Mouse (Mus musculus): ENCODE results near the gene Tpo. TPM values are rescaled to one million over a fixed set of nuclear protein-coding genes. Genes with fewer than 3 reads are reported as not detected.

The Tpo gene
- total RNA-seq, 2 experiments from 2014 or later = not detected

DNA sequence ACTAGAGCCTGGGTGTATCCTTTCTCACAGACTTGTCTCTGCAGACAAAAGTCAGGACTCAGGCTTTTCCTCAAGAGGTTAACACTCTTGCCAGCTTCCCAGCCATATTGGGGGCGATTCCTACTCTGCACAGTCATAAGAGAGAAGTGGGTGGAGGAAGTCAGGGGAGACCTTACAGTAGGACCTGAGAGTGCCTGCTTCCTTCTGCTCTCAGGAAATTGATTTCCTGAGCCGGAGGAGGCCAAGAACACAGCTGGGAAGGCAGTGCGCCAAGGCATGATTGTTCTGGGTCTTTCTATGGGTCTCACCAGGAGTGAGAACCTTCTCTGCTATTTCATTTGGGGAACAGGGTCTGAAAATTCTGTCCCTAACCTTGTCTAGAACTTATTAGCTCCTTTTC, 48.5 kb downstream of the Tpo start:
- DNase-seq = peak; percentile 14 to 28
- intact Hi-C loops (cut with DNase I) = no loop called here

DNA sequence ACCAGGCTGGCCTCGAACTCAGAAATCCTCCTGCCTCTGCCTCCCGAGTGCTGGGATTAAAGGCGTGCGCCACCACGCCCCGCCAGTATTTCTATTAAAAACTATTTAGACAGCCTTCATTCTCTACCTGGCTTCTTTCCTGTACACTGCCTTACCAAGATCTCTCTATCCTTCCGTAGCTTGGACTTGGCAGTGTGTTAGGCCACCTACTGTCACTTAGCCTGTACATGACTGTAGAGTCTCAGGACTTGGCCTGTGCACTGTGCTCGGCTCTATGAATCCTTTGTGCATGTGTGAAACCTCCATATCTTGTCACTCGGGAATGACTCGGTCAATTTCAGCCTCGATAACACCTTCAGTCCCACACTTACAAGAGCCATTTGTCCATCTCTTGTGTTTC, 55.4 kb downstream of the Tpo start:
- intact Hi-C loops (cut with DNase I) = no loop called here
- no peak for DNase-seq

DNA sequence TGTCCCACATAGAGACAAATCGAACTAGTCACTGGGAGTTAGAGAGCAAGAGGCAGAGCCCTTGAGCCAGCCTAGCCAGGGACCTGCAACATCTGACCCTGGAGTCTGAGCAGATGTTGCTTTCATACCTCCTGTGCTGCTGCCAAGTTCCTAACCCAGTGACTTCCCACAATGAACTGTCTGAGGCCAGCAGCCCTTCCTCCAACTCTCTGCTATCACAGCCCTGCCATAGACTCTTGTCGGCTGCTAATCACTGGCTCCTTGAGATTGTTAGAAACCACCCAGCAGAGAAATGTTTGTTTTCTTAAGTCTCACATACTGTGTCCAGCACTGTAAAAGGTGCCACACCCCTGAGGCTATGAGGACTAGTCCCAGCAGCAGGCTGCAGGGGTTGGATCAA, 56.1 kb downstream of the Tpo start:
- DNase-seq = peak in 1 of 2 experiments; percentile 29
- intact Hi-C loops (cut with DNase I) = no loop called here

DNA sequence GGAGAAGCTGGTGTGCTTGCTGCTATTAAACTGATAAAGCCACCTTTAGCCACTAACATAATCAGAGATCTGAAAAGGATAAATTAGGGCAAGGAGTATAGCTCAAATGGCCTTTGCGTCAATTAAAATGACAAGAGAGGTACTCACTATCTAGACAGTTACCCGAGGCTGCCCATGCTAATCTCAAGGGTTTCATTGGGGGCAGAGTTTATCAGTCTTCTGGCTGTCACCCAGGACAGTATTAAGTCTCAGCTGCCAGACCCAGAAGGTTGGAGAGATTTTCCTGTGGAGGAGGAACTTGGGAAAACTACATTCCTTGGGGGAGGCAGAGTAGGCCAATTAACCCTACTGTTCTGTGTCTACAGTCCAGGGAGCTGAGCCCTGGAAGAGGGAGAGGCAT, 63.1 kb downstream of the Tpo start:
- no peak for DNase-seq
- intact Hi-C loops (cut with DNase I) = no loop called here

- intact Hi-C loops (cut with DNase I) = no loop called here
Observed at GRCm38 (mm10) chr12:30067806-30068205, 64.6 kb downstream of the Tpo start.

GRCm38 (mm10) chr12:30062118-30062505, 70.3 kb downstream of the Tpo start:
- intact Hi-C loops (cut with DNase I) = no loop called here

More at GRCm38 (mm10) chr12:30067806-30068205, 64.6 kb downstream of the Tpo start:
- DNase-seq = no peak

DNA sequence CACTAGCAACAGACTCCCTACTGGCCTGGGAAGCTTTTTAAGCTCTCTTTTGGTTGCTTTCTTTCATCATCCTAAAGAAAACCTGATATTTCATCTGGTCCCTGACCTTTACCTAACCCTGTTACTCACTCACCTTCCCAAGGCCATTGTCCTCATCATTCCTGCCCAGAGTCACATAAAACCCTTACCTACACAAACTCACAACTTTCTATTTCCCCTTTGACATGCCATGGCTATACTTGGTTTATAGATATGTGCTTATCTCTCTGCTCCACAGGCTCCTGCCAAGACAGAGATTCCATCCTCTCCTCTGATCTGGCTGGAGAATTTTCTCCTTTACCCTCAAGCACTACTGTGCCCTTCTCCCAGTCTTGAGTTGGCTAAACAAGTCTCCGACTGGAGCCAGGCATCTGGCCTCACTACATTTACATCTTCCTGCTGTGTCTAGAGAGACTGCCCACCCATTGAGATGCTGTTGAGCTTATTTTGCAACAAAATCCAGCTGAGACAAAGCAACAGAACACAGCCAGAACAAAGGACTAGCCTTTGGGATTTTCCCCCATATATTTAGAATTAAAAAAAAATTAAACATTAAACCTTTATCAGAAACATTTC, 70.8 kb downstream of the Tpo start:
- intact Hi-C loops (cut with DNase I) = no loop called here
- no peak for DNase-seq

More at GRCm38 (mm10) chr12:30062118-30062505, 70.3 kb downstream of the Tpo start:
- DNase-seq = no peak

- no peak for DNase-seq
- intact Hi-C loops (cut with DNase I) = no loop called here
Observed at GRCm38 (mm10) chr12:30058044-30058443, 74.4 kb downstream of the Tpo start.

DNA sequence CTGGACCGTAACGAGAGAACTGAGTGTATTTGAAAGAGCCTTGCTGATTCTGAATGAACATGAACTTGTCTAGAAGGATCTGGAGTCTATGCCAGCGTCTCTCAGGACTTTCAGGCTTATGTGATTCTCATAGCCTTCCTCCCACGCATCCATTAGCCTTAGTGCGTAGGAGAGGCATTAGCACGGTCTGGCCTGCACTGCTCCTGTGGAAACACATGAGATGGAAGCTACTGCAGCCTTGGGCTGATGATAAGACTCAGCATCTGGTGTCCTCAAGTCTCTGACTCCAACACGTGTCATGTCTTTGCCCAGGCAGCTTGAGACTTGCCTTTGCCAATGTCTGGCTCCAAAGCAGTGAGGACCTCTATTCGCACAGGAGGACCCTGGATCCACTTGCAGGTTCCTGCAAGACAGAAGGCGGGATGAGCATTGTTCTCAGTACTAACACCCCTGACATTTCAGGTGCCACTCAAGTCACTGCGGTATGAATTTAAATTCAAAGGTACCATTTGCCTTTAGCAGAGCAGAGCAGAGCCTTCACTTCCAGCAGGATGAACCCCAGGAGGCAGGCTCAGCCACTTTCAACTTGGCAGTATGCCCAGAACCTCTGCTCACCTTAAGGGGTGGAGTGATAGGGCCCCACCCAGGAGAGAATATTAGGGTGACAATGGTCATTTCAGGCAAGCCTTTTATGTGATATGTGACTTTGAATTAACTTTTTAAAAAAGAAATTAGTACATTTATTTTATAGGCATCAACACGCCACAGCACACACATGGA, 77.5 kb downstream of the Tpo start:
- intact Hi-C loops (cut with DNase I) = loop anchor here (5.0 kb wide), 2 partner anchors 72 to 142 kb away; no protein-coding TSS in a partner anchor
- DNase-seq = no peak

DNA sequence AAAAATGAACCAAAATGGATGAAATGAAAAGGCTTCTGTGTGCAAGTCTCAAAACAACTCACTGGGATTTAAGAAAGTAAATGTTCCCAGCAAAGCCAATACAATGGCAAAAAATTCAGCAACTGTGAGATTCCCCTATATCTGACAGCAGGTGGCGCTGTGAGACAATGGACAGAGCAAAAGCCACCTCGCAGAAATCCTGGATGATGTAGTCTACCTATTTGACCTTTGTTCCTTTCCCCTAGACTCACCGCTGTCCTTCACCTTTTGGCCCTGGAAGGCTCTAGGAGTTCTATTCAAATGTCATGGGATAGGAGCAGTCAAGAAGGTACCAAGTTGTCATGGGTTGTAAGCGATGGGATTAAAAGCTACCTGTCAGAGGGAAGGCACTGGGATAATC, 82.2 kb downstream of the Tpo start:
- intact Hi-C loops (cut with DNase I) = loop anchor here (1.0 to 5.0 kb wide), 4 partner anchors 77 to 528 kb away; no protein-coding TSS in a partner anchor
- DNase-seq = peak; percentile 47 to 63

- intact Hi-C loops (cut with DNase I) = loop anchor here (1.0 to 10.0 kb wide), 5 partner anchors 77 to 835 kb away; partner anchors contain the start of gene Alkal2
- DNase-seq = no peak
Observed at GRCm38 (mm10) chr12:30049818-30050217, 82.6 kb downstream of the Tpo start.

- intact Hi-C loops (cut with DNase I) = loop anchor here (10.0 kb wide), 1 partner anchor 836 kb away; the partner anchor contains the start of gene Alkal2
- DNase-seq = no peak
Observed at GRCm38 (mm10) chr12:30048848-30049247, 83.6 kb downstream of the Tpo start.

GRCm38 (mm10) chr12:30040150-30040549, 92.3 kb downstream of the Tpo start:
- intact Hi-C loops (cut with DNase I) = loop anchor here (10.0 kb wide), 1 partner anchor 845 kb away; the partner anchor contains the start of gene Alkal2
- DNase-seq = peak; percentile 59 to 60

GRCm38 (mm10) chr12:30039565-30039964, 92.9 kb downstream of the Tpo start:
- intact Hi-C loops (cut with DNase I) = loop anchor here (1.0 to 10.0 kb wide), 3 partner anchors 65 to 132 kb away; no protein-coding TSS in a partner anchor
- DNase-seq = peak; percentile 46 to 53

DNA sequence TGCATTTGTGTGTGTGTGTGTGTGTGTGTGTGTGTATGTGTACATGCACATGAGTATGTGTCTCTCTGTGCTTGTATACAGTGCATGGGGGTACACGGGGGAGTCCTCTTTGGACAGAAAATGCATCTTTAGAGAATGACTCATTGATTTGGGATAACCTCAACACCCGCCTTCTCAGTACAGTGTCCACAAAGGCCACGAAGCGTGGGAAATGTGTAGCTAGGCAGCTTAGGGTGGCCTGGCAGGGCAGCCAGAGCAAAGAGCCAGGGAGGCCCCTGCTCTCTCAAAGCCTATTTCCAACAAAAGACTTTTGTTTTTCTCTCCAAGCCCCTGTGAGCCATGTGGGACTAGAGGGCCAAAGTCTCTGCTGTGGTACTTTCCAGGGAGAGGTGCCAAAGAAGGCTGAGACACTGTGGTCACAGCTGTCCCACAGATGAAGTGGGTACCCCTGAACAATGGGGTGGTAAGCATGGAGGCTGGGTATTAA, 95.8 kb downstream of the Tpo start:
- DNase-seq = peak in 1 of 2 experiments; percentile 27
- intact Hi-C loops (cut with DNase I) = loop anchor here (10.0 kb wide), 1 partner anchor 62 kb away; no protein-coding TSS in a partner anchor

DNA sequence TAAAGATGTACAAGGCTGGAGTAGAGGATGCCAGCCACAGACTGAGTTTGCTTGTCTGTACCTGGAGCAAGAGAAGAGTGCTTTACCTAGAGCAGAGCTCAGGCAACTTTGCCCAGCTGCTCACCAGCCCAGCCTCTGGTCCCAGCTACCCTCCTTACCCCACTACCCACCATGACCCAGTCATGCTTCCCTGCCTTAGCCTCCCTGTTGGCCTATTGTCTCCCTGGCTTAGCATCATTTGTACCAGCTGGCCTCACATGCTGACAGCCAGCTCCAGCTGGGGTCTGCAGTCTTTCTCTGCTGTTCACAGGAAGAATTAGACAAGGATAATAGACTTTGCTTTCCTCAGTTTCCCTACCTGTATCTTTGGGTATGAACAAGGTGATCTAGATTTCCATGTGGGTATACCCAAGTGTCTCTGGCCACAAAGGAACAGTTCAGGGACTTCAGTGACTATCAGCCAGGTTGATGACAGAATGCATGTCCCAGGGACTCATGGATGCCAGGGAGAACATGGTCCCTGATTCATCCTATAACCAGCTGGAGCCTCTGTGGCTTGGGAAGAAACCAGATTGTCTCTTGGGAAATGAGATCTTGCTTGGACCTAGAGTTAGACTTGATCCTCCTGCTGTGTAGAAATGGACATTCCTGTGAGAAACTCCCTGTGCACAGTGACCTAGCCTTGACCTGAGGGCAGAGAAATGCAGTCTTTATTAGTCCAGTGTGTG, 96.4 kb downstream of the Tpo start:
- peak; percentile 24 to 39 for DNase-seq
- intact Hi-C loops (cut with DNase I) = loop anchor here (10.0 kb wide), 1 partner anchor 61 kb away; no protein-coding TSS in a partner anchor

- intact Hi-C loops (cut with DNase I) = loop anchor here (10.0 kb wide), 1 partner anchor 61 kb away; no protein-coding TSS in a partner anchor
- peak in 1 of 2 experiments; percentile 36 for DNase-seq
Observed at GRCm38 (mm10) chr12:30035406-30035805, 97.0 kb downstream of the Tpo start.

- DNase-seq = no peak
- intact Hi-C loops (cut with DNase I) = loop anchor here (10.0 kb wide), 1 partner anchor 60 kb away; no protein-coding TSS in a partner anchor
Observed at GRCm38 (mm10) chr12:30034681-30035080, 97.7 kb downstream of the Tpo start.

DNA sequence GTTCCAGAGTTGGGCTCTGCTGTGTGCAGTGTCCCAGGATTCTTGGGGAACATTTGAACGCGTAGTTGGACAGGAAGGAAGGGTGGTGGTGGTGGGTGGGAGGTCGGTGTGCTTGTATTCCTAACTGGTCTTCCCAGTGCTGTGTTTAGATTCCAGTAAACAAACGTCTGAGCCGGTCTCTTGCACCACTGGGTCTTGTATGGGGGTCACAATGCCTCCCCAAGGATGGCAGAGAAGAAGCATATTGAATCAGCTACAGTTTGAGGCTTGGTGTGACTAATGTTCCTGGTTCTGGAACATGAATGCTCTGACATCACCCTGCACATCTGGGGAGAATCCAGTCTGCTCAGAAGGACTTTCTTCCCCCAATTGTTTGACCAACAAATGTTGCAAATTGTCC, 101.9 kb downstream of the Tpo start:
- intact Hi-C loops (cut with DNase I) = loop anchor here (10.0 kb wide), 1 partner anchor 56 kb away; no protein-coding TSS in a partner anchor
- DNase-seq = no peak

GRCm38 (mm10) chr12:30029111-30029510, 103.3 kb downstream of the Tpo start:
- DNase-seq = no peak
- intact Hi-C loops (cut with DNase I) = loop anchor here (10.0 kb wide), 1 partner anchor 324 kb away; no protein-coding TSS in a partner anchor
